Mouse (Mus musculus): ENCODE results near the gene Rps7. TPM values are rescaled to one million over a fixed set of nuclear protein-coding genes. Genes with fewer than 3 reads are reported as not detected.

Gene Rps7
- polyA plus RNA-seq, 1 experiment from 2014 or later = 621 TPM

DNA sequence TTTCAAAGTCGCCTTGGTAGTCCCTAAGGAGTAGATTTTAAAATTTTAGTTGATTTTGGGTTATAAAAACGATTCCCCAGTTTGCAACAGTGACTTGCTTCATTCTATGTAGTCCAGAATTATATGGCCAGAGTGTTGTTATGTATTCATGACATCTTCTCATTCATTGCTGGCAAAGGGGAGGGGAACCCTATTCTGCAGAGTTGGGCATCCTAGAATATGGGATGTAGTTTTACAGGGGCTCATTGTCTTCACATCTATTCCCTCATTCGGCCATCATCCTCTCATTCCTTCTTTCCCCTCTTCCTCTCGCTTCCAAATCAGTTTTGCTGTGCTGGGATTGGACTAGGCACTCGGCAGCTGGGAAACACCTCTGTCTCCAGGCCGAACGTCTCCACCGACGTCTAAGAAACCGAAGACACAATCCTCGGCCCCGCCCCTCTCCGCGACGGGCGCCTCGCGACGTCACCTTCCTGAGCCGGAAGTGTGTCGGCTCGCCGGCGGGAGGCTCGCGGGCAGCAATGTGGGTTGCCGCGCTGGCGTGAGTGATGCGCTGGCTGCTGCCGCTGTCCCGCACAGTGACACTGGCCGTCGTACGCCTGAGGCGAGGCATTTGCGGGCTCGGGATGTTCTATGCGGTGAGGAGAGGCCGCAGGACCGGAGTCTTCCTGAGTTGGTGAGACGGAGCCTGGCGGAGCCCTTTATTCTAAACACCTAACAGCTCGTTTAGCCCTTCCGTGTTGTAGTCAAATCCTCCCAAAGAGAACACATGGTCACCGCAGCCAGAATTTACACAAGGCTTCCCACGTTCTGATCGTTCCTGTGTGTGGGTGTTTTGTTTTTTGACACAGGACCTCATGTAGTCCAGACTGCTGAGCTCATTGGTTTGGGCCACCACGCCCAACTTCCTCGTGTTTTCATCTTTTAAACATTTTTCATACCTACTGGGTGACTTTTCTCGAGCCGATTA, 13.7 kb upstream of the Rps7 start, which contains the start of gene Rnaseh1:
Gene Rnaseh1 (plus strand): TSS at position 462 of the 970 bp plus-strand sequence.
- ATAC-seq (ENCODE audit: low FRiP score) (peak; percentile 97), DNase-seq (ENCODE audit: low spot score) (peak; percentile 95)
- Histone ChIP-seq H3K27me3 (ENCODE audit: control insufficient read depth, insufficient read depth, low read length) (no peaks in the 10 kb centered on the region), H3K4me3 (replicated peaks; ENCODE audit: low read length) (peak within 1 kb of the TSS; percentile 68), H3K4me1 (replicated peaks; ENCODE audit: control insufficient read depth, insufficient read depth, low read length) (peaks cover 9% of the 10 kb centered on the region), H3K36me3 (replicated peaks; ENCODE audit: control insufficient read depth, insufficient read depth) (peaks cover 9% of the 10 kb centered on the region), H3K9ac (peak within 1 kb of the TSS; percentile 71), H3K9me3 (ENCODE audit: control insufficient read depth, low read length) (no peaks in the 10 kb centered on the region), H3K4me2 (replicated peaks) (peak within 1 kb of the TSS; percentile 87), H3K27ac (peak within 1 kb of the TSS; percentile 89)
- WGBS = 2% methylated on average over 52 of the region's 52 CpGs

DNA sequence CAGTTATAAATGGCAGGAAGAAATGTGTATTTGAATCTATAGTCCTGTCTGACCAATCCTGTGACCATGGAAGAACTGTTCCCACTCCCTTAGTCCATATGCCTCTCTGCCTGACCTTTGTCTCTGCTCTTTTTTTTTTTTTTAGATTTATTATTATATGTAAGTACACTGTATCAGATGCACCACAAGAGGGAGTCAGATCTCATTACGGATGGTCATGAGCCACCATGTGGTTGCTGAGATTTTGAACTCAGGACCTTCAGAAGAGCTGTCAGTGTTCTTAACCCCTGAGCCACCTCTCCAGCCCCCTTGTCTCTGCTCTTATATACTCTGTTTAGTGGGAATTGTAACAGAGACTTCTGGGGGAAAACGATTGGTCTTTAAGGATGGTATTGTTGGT, 3.0 kb upstream of the Rps7 start:
- no peak for DNase-seq (ENCODE audit: low spot score)
- H3K9ac ChIP-seq = no peak overlapping the region
- H3K9me3 ChIP-seq (ENCODE audit: control insufficient read depth, low read length) = no peaks in the 10 kb centered on the region
- no peaks in the 10 kb centered on the region for H3K27me3 ChIP-seq (ENCODE audit: control insufficient read depth, insufficient read depth, low read length)
- H3K4me2 ChIP-seq (replicated peaks) = no peak overlapping the region
- no peak for ATAC-seq (ENCODE audit: low FRiP score)
- WGBS = 80% methylated on average over 2 of the region's 2 CpGs
- no peak overlapping the region for H3K4me3 ChIP-seq (replicated peaks; ENCODE audit: low read length)
- peaks cover 12% of the 10 kb centered on the region for H3K4me1 ChIP-seq (replicated peaks; ENCODE audit: control insufficient read depth, insufficient read depth, low read length)
- H3K36me3 ChIP-seq (replicated peaks; ENCODE audit: control insufficient read depth, insufficient read depth) = peaks cover 8% of the 10 kb centered on the region
- no peak overlapping the region for H3K27ac ChIP-seq

DNA sequence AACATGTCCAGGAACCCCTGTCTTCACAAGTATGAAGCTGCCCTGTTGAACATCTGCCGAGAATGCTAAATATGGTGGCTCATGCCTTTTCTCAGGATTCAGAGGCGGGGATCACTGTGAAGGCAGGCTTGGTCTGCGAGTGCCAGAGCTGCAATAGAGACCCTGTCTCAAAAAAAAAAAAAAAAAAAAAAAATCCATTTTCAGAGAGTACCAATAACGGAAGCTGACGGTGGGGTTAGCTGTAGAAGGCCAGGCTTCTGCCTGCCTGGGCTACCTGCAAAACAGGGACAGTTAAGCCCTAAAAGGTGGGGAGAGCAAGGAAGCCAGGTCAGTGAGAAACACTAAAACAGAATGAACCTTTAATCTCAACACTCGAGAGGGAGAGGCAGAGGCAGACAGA, 790 bp upstream of the Rps7 start:
- WGBS = 90% methylated on average over 6 of the region's 6 CpGs
- Histone ChIP-seq H3K27me3 (ENCODE audit: control insufficient read depth, insufficient read depth, low read length) (no peaks in the 10 kb centered on the region), H3K36me3 (replicated peaks; ENCODE audit: control insufficient read depth, insufficient read depth) (peaks cover 31% of the 10 kb centered on the region), H3K9me3 (ENCODE audit: control insufficient read depth, low read length) (no peaks in the 10 kb centered on the region), H3K4me2 (replicated peaks) (peak overlapping the region; percentile 63), H3K9ac (no peak overlapping the region), H3K4me3 (replicated peaks; ENCODE audit: low read length) (peak overlapping the region; percentile 85), H3K4me1 (replicated peaks; ENCODE audit: control insufficient read depth, insufficient read depth, low read length) (peaks cover 13% of the 10 kb centered on the region), H3K27ac (no peak overlapping the region)
- ATAC-seq (ENCODE audit: low FRiP score) = no peak
- no peak for DNase-seq (ENCODE audit: low spot score)

DNA sequence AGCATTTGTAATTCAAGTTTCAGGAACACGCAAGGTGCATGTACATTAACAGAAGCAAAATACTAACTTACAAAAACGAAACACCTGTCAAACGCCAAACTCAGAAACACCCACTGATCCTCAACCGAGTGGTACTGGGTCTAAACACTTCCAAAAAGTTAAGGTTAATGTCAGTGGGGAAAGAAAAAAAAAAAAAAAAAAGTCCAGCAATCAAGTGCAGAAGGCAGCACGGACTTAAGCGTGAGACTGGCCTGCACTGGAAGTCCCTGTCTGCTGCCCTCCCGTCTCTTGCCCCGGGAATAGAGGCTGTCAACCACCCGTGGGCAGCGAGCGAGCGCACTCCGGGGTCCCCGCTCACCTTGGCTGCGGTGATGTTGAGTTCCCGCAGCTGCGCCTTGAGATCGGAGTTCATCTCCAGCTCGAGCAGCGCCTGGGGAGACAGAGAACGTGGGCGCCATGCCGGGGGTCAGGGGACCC, 657 bp downstream of the Rps7 start:
- WGBS = 2% methylated on average over 23 of the region's 23 CpGs
- Histone ChIP-seq H3K4me2 (replicated peaks) (peak overlapping the region; percentile 56), H3K27ac (peak overlapping the region; percentile 92), H3K27me3 (ENCODE audit: control insufficient read depth, insufficient read depth, low read length) (no peaks in the 10 kb centered on the region), H3K4me1 (replicated peaks; ENCODE audit: control insufficient read depth, insufficient read depth, low read length) (peaks cover 13% of the 10 kb centered on the region), H3K9me3 (ENCODE audit: control insufficient read depth, low read length) (no peaks in the 10 kb centered on the region), H3K4me3 (replicated peaks; ENCODE audit: low read length) (peak overlapping the region; percentile 85), H3K36me3 (replicated peaks; ENCODE audit: control insufficient read depth, insufficient read depth) (peaks cover 45% of the 10 kb centered on the region), H3K9ac (peak overlapping the region; percentile 96)
- DNase-seq (ENCODE audit: low spot score) (no peak), ATAC-seq (ENCODE audit: low FRiP score) (no peak)

DNA sequence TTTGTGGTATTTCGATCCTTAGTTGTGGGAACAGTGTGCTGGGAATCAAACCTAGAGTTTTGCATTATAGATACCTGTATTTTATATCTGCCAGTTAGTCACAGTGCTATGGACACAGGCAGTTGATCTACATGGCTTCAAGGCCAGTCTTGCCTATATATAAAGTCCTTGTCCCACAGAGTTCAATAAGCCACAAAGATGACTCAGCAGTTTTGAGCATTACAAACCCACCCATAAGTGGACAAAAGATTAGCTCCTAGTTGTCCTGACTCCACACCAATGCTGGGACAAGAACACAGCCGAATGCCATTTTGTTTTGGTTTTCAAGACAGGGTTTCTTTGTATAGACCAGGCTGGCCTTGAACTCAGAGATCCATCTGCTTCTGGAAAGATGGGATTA, 7.3 kb downstream of the Rps7 start:
- ATAC-seq (ENCODE audit: low FRiP score) (no peak), DNase-seq (ENCODE audit: low spot score) (no peak)
- Histone ChIP-seq H3K4me1 (replicated peaks; ENCODE audit: control insufficient read depth, insufficient read depth, low read length) (no peaks in the 10 kb centered on the region), H3K27me3 (ENCODE audit: control insufficient read depth, insufficient read depth, low read length) (no peaks in the 10 kb centered on the region), H3K9ac (no peak overlapping the region), H3K9me3 (ENCODE audit: control insufficient read depth, low read length) (no peaks in the 10 kb centered on the region), H3K4me3 (replicated peaks; ENCODE audit: low read length) (no peak overlapping the region), H3K4me2 (replicated peaks) (no peak overlapping the region), H3K36me3 (replicated peaks; ENCODE audit: control insufficient read depth, insufficient read depth) (peaks cover 58% of the 10 kb centered on the region), H3K27ac (no peak overlapping the region)
- WGBS = 93% methylated on average over 2 of the region's 2 CpGs

DNA sequence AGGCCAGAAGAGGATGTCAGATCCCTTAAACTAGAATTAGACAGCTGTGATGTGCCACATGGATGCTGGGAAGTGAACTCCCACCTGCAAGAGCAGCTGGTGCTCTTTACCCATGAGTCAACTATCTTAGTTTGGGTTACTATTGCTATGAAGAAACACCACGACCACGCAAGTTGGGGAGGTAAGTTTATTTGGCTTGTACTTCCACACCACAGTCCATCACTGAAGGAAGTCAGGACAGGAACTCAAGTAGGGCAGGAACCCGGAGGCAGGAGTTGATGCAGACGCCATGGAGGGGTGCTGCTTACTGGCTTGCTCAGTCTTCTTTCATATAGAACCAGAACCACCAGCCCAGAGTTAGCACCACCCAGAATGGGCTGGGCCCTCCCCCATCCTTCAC, 8.7 kb downstream of the Rps7 start:
- no peaks in the 10 kb centered on the region for H3K27me3 ChIP-seq (ENCODE audit: control insufficient read depth, insufficient read depth, low read length)
- ATAC-seq (ENCODE audit: low FRiP score) (no peak), DNase-seq (ENCODE audit: low spot score) (no peak)
- no peak overlapping the region for H3K27ac ChIP-seq
- no peaks in the 10 kb centered on the region for H3K9me3 ChIP-seq (ENCODE audit: control insufficient read depth, low read length)
- no peak overlapping the region for H3K4me2 ChIP-seq (replicated peaks)
- H3K4me1 ChIP-seq (replicated peaks; ENCODE audit: control insufficient read depth, insufficient read depth, low read length) = no peaks in the 10 kb centered on the region; the same call in 1 of the 2 replicates
- H3K36me3 ChIP-seq (replicated peaks; ENCODE audit: control insufficient read depth, insufficient read depth) = peaks cover 44% of the 10 kb centered on the region
- H3K9ac ChIP-seq = no peak overlapping the region
- 76% methylated on average over 4 of the region's 4 CpGs for WGBS
- H3K4me3 ChIP-seq (replicated peaks; ENCODE audit: low read length) = no peak overlapping the region

- no peak for ATAC-seq (ENCODE audit: low FRiP score)
- Histone ChIP-seq H3K4me3 (replicated peaks; ENCODE audit: low read length) (no peak overlapping the region), H3K9ac (no peak overlapping the region), H3K36me3 (replicated peaks; ENCODE audit: control insufficient read depth, insufficient read depth) (peaks cover 27% of the 10 kb centered on the region), H3K4me2 (replicated peaks) (no peak overlapping the region), H3K9me3 (ENCODE audit: control insufficient read depth, low read length) (no peaks in the 10 kb centered on the region), H3K27ac (no peak overlapping the region), H3K4me1 (replicated peaks; ENCODE audit: control insufficient read depth, insufficient read depth, low read length) (no peaks in the 10 kb centered on the region; the same call in 1 of the 2 replicates), H3K27me3 (ENCODE audit: control insufficient read depth, insufficient read depth, low read length) (no peaks in the 10 kb centered on the region)
- 84% methylated on average over 7 of the region's 7 CpGs for WGBS
- no peak for DNase-seq (ENCODE audit: low spot score)
Measured at GRCm38 (mm10) chr12:28625407-28625806, 10.3 kb downstream of the Rps7 start.

GRCm38 (mm10) chr12:28624251-28624650, 11.5 kb downstream of the Rps7 start:
- ATAC-seq (ENCODE audit: low FRiP score) (no peak), DNase-seq (ENCODE audit: low spot score) (no peak)
- Histone ChIP-seq H3K27me3 (ENCODE audit: control insufficient read depth, insufficient read depth, low read length) (no peaks in the 10 kb centered on the region), H3K4me1 (replicated peaks; ENCODE audit: control insufficient read depth, insufficient read depth, low read length) (no peaks in the 10 kb centered on the region; the same call in 1 of the 2 replicates), H3K27ac (no peak overlapping the region), H3K4me3 (replicated peaks; ENCODE audit: low read length) (no peak overlapping the region), H3K9me3 (ENCODE audit: control insufficient read depth, low read length) (no peaks in the 10 kb centered on the region), H3K9ac (no peak overlapping the region), H3K36me3 (replicated peaks; ENCODE audit: control insufficient read depth, insufficient read depth) (peaks cover 16% of the 10 kb centered on the region), H3K4me2 (replicated peaks) (no peak overlapping the region)
- 93% methylated on average over 2 of the region's 2 CpGs for WGBS

DNA sequence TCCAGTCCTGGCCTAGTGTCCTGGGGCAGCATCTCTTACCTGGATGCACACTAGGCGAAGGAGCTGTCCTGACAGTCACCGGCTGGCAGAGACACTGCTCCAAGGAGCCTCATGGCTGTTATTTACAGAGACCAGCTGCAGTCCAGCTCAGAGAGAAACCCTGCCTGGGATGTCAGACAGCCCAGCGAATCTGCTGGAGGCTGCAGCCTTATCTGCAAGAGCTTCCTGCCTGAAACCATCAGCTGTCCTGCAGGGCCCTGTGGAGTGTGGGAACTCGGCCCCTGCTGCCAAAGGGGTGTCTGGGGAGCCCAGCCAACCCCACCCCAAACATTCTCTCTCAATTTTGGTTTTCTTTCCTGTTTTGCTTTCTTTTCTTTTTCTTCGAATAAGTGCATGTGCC, 12.6 kb downstream of the Rps7 start, which contains the start of gene Colec11:
Gene Colec11 (minus strand): TSS at position 183 of the 400 bp plus-strand sequence.
- H3K36me3 ChIP-seq (replicated peaks; ENCODE audit: control insufficient read depth, insufficient read depth) = peaks cover 5% of the 10 kb centered on the region
- H3K27ac ChIP-seq = no peak within 1 kb of the TSS
- no peaks in the 10 kb centered on the region; the same call in 1 of the 2 replicates for H3K4me1 ChIP-seq (replicated peaks; ENCODE audit: control insufficient read depth, insufficient read depth, low read length)
- H3K9ac ChIP-seq = no peak within 1 kb of the TSS
- WGBS = 64% methylated on average over 5 of the region's 5 CpGs
- H3K4me3 ChIP-seq (replicated peaks; ENCODE audit: low read length) = no peak within 1 kb of the TSS
- no peak for DNase-seq (ENCODE audit: low spot score)
- ATAC-seq (ENCODE audit: low FRiP score) = no peak
- H3K4me2 ChIP-seq (replicated peaks) = no peak within 1 kb of the TSS
- no peaks in the 10 kb centered on the region for H3K9me3 ChIP-seq (ENCODE audit: control insufficient read depth, low read length)
- no peaks in the 10 kb centered on the region for H3K27me3 ChIP-seq (ENCODE audit: control insufficient read depth, insufficient read depth, low read length)
